Mouse (Mus musculus): Measurements from ENCODE around the gene Ssxb2. TPM values are rescaled to one million over a fixed set of nuclear protein-coding genes. Genes with fewer than 3 reads are reported as not detected.

Ssxb2 gene
- not detected for polyA plus RNA-seq (2014; fragmentation: Illumina TruSeq; extraction: RNeasy Lipid Tissue Mini Kit (QIAGEN cat#74804); ENCODE audit: low replicate concordance)

DNA sequence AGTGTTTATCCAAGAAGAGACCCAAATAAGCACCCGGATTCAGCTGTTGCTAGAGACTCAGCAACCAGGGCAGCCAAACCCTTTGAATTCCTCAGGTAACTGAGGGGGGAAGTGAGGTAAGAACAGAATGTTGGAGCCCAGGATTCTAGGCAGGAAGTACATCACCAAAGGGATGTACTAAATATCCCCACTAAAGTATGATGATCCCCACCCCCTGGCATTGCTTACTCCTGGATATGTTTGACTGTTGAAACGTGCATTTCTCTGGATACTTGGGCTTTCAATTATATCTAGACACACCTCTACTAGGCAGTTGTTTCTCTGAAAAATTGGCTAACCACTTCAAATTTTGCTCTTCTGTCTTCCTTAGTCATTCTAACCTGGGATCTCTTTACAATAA, at the start of gene Ssxb2:
Gene Ssxb2 (minus strand): TSS at position 101 of the 400 bp plus-strand sequence.

DNA sequence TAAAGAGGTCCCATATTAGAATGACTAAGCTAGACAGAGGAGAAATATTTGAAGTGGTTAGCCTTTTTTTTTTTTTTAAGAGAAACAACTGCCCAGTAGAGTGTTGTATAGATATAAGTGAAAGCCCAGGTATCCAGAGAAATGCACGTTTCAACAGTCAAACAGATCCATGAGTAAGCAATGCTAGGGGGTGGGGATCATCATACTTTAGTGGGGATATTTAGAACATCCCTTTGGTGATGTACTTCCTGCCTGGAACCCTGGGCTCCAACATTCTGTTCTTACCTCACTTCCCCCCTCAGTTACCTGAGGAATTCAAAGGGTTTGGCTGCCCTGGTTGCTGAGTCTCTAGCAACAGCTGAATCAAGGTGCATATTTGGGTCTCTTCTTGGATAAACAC, 48.5 kb downstream of the Ssxb2 start, which contains the start of gene Ssxb1:
Gene Ssxb1 (plus strand): TSS at position 301 of the 400 bp plus-strand sequence.

Other genes with a start within 250 kb of the Ssxb2 start
- 5.6 TPM for gene Ftsj1, start 209.3 kb downstream of the Ssxb2 start, polyA plus RNA-seq (2014; fragmentation: Illumina TruSeq; extraction: RNeasy Lipid Tissue Mini Kit (QIAGEN cat#74804); ENCODE audit: low replicate concordance)
- 0.59 TPM for gene Slc38a5, start 190.6 kb downstream of the Ssxb2 start, polyA plus RNA-seq (2014; fragmentation: Illumina TruSeq; extraction: RNeasy Lipid Tissue Mini Kit (QIAGEN cat#74804); ENCODE audit: low replicate concordance)
- not detected for gene Ssxb10, start 134.3 kb downstream of the Ssxb2 start, polyA plus RNA-seq (2014; fragmentation: Illumina TruSeq; extraction: RNeasy Lipid Tissue Mini Kit (QIAGEN cat#74804); ENCODE audit: low replicate concordance)
- not detected for gene Ssxb9, start 94.7 kb downstream of the Ssxb2 start, polyA plus RNA-seq (2014; fragmentation: Illumina TruSeq; extraction: RNeasy Lipid Tissue Mini Kit (QIAGEN cat#74804); ENCODE audit: low replicate concordance)
- gene Ssxb1, start 48.4 kb downstream of the Ssxb2 start, polyA plus RNA-seq (2014; fragmentation: Illumina TruSeq; extraction: RNeasy Lipid Tissue Mini Kit (QIAGEN cat#74804); ENCODE audit: low replicate concordance), result not detected
- not detected for gene Gm14459, start 63.2 kb upstream of the Ssxb2 start, polyA plus RNA-seq (2014; fragmentation: Illumina TruSeq; extraction: RNeasy Lipid Tissue Mini Kit (QIAGEN cat#74804); ENCODE audit: low replicate concordance)
- not detected for gene Ssxb6, start 86.5 kb upstream of the Ssxb2 start, polyA plus RNA-seq (2014; fragmentation: Illumina TruSeq; extraction: RNeasy Lipid Tissue Mini Kit (QIAGEN cat#74804); ENCODE audit: low replicate concordance)
- not detected for gene Ssxb3, start 130.1 kb upstream of the Ssxb2 start, polyA plus RNA-seq (2014; fragmentation: Illumina TruSeq; extraction: RNeasy Lipid Tissue Mini Kit (QIAGEN cat#74804); ENCODE audit: low replicate concordance)
- not detected for gene Ssxb8, start 229.1 kb upstream of the Ssxb2 start, polyA plus RNA-seq (2014; fragmentation: Illumina TruSeq; extraction: RNeasy Lipid Tissue Mini Kit (QIAGEN cat#74804); ENCODE audit: low replicate concordance)